Mouse (Mus musculus): ENCODE results near the gene Olfr1316.

The Olfr1316 gene

DNA sequence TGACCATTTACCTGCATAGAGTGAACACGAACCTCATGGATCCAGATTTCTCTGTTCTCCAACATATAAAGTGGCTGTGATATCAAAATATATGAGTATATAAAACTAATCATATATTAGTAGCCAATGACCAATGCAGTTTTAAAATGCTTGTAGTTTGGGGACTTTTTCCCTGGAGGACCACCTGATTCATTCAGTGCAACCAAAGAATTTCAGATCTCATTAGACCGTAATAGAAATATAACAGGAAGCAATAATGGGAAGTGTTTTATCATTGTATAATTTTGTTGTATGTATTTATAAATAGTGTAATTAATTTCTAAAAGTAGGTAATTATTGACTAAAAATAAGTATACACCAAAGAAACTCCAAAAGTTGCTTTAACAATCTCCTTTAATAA, at the start of gene Olfr1316:
Olfr1316 (minus strand) TSS at position 101 of the 400 bp plus-strand sequence.
- no peak for DNase-seq

DNA sequence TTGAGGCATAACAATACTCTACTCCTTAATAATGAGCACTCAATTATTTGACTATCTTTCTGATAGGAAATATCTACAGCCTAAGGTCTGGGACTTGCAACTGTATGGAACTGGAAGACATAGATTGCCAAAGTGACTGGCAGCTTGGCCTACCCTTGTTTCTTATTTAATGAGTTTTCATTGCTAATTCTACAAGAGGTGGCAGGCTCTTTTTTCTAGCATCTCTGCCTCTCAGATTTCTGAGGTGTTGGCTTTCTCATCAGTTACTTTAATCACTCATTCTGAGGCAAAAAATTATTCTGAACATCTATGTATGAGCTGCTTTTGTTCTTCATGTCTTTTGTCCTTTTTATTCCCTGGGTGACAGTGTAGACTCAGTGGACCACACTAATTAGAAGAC, 19.1 kb upstream of the Olfr1316 start, which contains the start of gene Olfr1318:
Olfr1318 (plus strand) TSS at position 301 of the 400 bp plus-strand sequence.
- DNase-seq = no peak

GRCm38 (mm10) chr2:112140029-112140428, 5.3 kb upstream of the Olfr1316 start, which contains the start of gene Olfr1317:
TSS of gene Olfr1317 (plus strand) at chr2:112140329.
- no peak for DNase-seq

DNA sequence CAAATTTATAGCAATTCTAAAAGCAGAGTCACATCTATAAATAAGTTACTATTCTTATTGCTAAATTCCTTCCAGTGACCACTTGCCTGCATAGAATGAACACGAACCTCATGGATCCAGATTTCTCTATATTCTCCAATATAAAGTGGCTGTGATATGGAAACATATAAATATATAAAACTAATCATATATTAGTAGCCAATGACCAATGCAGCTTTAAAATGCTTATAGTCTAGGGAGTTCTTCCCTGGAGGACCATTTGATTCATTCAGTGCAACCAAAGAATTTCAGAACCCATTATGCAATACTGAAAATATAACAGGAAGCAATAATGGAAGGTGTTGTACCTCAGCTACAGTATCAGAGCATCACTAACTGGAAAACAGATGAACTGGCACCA, 19.4 kb downstream of the Olfr1316 start, which contains the start of gene Olfr1315-ps1:
Olfr1315-ps1 (minus strand) TSS at position 101 of the 400 bp plus-strand sequence.
- no peak for DNase-seq

DNA sequence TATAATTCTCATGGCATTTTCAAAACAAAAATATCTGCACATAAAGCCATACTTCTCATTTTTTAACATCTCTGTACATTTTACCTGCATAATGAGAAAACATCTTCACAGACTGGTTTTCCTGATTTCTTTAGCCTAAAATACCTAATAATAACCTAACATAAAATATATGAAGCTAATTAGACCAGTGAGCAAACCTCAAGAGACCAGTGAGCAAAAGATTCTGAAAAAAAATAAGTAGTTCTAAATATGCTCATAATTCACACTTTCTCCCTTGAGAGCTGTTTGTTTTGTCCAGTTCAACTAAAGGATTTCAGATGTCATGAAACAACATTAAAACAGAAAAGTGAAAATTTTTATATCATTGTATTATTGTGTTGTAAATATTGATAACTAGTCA, 38.1 kb downstream of the Olfr1316 start, which contains the start of gene Olfr1314:
Olfr1314 (minus strand) TSS at position 101 of the 400 bp plus-strand sequence.
- no peak for DNase-seq

DNA sequence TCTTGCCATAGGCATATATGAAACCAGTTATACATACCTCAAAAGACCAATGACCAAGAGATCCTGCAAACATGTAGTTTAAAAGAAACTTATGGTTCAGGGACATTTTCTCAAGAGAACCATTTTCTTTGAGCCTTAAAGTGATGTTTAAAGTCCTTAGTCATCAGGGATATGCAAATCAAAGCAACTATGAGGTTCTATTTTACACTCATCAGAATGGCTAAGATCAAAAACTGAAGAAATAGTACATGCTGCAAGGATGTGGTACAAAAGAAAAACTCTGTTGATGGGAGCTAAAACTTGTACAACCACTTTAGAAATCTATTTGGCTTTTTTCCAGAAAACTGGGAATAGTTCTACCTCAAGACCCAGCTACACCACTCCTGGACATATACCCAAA, 57.0 kb downstream of the Olfr1316 start, which contains the start of gene Olfr1313:
Olfr1313 (minus strand) TSS at position 101 of the 400 bp plus-strand sequence.
- DNase-seq = no peak
